Mouse (Mus musculus): ENCODE results near the gene Hist1h2bm. TPM values are rescaled to one million over a fixed set of nuclear protein-coding genes. Genes with fewer than 3 reads are reported as not detected.
"Not testable (repeated sequence)": the region's sequence is repeated elsewhere in the genome, so short reads cannot be mapped to it uniquely, and the experiment has no call there.

Hist1h2bm gene
- 1.2 and 1.4 TPM in 2 replicates for polyA plus RNA-seq (2015; fragmentation: Nextera tagmentation; extraction: Ambion mirVana)

- H3K27me3 ChIP-seq, H3K36me3 ChIP-seq, H3K9me3 ChIP-seq: not testable (repeated sequence)
- Histone ChIP-seq H3K4me2 (peak within 1 kb of the TSS; percentile 63), H3K27ac (replicated peaks) (peak within 1 kb of the TSS; percentile 90), H3K4me1 (replicated peaks) (peaks cover 40% of the 10 kb centered on the region), H3K9ac (peak within 1 kb of the TSS; percentile 70), H3K4me3 (peak within 1 kb of the TSS; percentile 43)
- under 1% methylated on average over 37 of the region's 37 CpGs for WGBS
- ATAC-seq (ENCODE audit: low read depth) = peak; percentile 98
These were observed at the start of gene Hist1h2bm for GRCm38 (mm10) chr13:21721757-21722372. Gene Hist1h2bm, plus strand, starts transcription at chr13:21722044.

GRCm38 (mm10) chr13:21677305-21677704 lies 44.5 kb upstream of the Hist1h2bm start, which contains the start of gene Olfr1360:
Gene Olfr1360, minus strand, starts transcription at chr13:21677405.
- ATAC-seq (ENCODE audit: low read depth) = no peak
- 80% methylated on average over 2 of the region's 2 CpGs for WGBS
- H3K9me3 ChIP-seq = no peaks in the 10 kb centered on the region
- H3K27ac ChIP-seq (replicated peaks) = no peak within 1 kb of the TSS
- H3K4me1 ChIP-seq (replicated peaks) = no peaks in the 10 kb centered on the region
- H3K36me3 ChIP-seq = no peaks in the 10 kb centered on the region
- no peak within 1 kb of the TSS for H3K4me3 ChIP-seq
- no peak within 1 kb of the TSS for H3K9ac ChIP-seq
- H3K27me3 ChIP-seq = no peaks in the 10 kb centered on the region
- no peak within 1 kb of the TSS for H3K4me2 ChIP-seq

- no peaks in the 10 kb centered on the region for H3K4me1 ChIP-seq (replicated peaks)
- no peak within 1 kb of the TSS for H3K9ac ChIP-seq
- H3K27ac ChIP-seq (replicated peaks) = no peak within 1 kb of the TSS
- H3K27me3 ChIP-seq = no peaks in the 10 kb centered on the region
- H3K4me2 ChIP-seq = no peak within 1 kb of the TSS
- no peak for ATAC-seq (ENCODE audit: low read depth)
- no peaks in the 10 kb centered on the region for H3K9me3 ChIP-seq
- H3K4me3 ChIP-seq = no peak within 1 kb of the TSS
- H3K36me3 ChIP-seq = no peaks in the 10 kb centered on the region
These were observed 24.0 kb upstream of the Hist1h2bm start, which contains the start of gene Olfr1359 for GRCm38 (mm10) chr13:21697811-21698210. Gene Olfr1359, plus strand, starts transcription at chr13:21698111.

- no peak for ATAC-seq (ENCODE audit: low read depth)
- no peak overlapping the region for H3K4me3 ChIP-seq
- 75% methylated on average over 4 of the region's 4 CpGs for WGBS
- H3K27me3 ChIP-seq = no peaks in the 10 kb centered on the region
- no peak overlapping the region for H3K27ac ChIP-seq (replicated peaks)
- peaks cover 7% of the 10 kb centered on the region; the same call in 1 of the 2 replicates for H3K4me1 ChIP-seq (replicated peaks)
- no peaks in the 10 kb centered on the region for H3K9me3 ChIP-seq
- no peak overlapping the region for H3K4me2 ChIP-seq
- H3K9ac ChIP-seq = no peak overlapping the region
- H3K36me3 ChIP-seq = no peaks in the 10 kb centered on the region
These were observed 15.2 kb upstream of the Hist1h2bm start for GRCm38 (mm10) chr13:21706669-21707068.

GRCm38 (mm10) chr13:21710031-21710711 lies 11.7 kb upstream of the Hist1h2bm start:
- H3K9me3 ChIP-seq = no peaks in the 10 kb centered on the region
- H3K27ac ChIP-seq (replicated peaks) = peak overlapping the region; percentile 73
- under 1% methylated on average over 32 of the region's 32 CpGs for WGBS
- peaks cover 13% of the 10 kb centered on the region for H3K4me1 ChIP-seq (replicated peaks)
- H3K9ac ChIP-seq = peak overlapping the region; percentile 72
- no peaks in the 10 kb centered on the region for H3K36me3 ChIP-seq
- H3K4me2 ChIP-seq = peak overlapping the region; percentile 68
- peak overlapping the region; percentile 59 for H3K4me3 ChIP-seq
- no peaks in the 10 kb centered on the region for H3K27me3 ChIP-seq
- ATAC-seq (ENCODE audit: low read depth) = peak; percentile 86

GRCm38 (mm10) chr13:21710821-21711525 lies 10.9 kb upstream of the Hist1h2bm start:
- Histone ChIP-seq H3K4me3 (peak overlapping the region; percentile 59), H3K27ac (replicated peaks) (no peak overlapping the region), H3K9me3 (no peaks in the 10 kb centered on the region), H3K4me2 (peak overlapping the region; percentile 68), H3K9ac (peak overlapping the region; percentile 55), H3K36me3 (no peaks in the 10 kb centered on the region), H3K27me3 (no peaks in the 10 kb centered on the region), H3K4me1 (replicated peaks) (peaks cover 18% of the 10 kb centered on the region)
- ATAC-seq (ENCODE audit: low read depth) = peak; percentile 80
- 2% methylated on average over 22 of the region's 22 CpGs for WGBS

GRCm38 (mm10) chr13:21711698-21712097 lies 10.1 kb upstream of the Hist1h2bm start:
- peaks cover 18% of the 10 kb centered on the region for H3K4me1 ChIP-seq (replicated peaks)
- H3K36me3 ChIP-seq = no peaks in the 10 kb centered on the region
- H3K9ac ChIP-seq = peak overlapping the region; percentile 55
- H3K27me3 ChIP-seq = no peaks in the 10 kb centered on the region
- no peaks in the 10 kb centered on the region for H3K9me3 ChIP-seq
- WGBS = 28% methylated on average over 4 of the region's 4 CpGs
- ATAC-seq (ENCODE audit: low read depth) = no peak
- H3K4me3 ChIP-seq = peak overlapping the region; percentile 59
- peak overlapping the region; percentile 68 for H3K4me2 ChIP-seq
- H3K27ac ChIP-seq (replicated peaks) = no peak overlapping the region

- peak overlapping the region; percentile 64 for H3K9ac ChIP-seq
- peak overlapping the region; percentile 42 for H3K4me3 ChIP-seq
- 0 out of 2 replicates have a peak overlapping the region, but pooled peaks have one; percentile 90 for H3K27ac ChIP-seq (replicated peaks)
- H3K4me1 ChIP-seq (replicated peaks) = peaks cover 35% of the 10 kb centered on the region
- H3K4me2 ChIP-seq = peak overlapping the region; percentile 67
- no peaks in the 10 kb centered on the region for H3K27me3 ChIP-seq
- WGBS = 1% methylated on average over 7 of the region's 7 CpGs
- no peaks in the 10 kb centered on the region for H3K36me3 ChIP-seq
- H3K9me3 ChIP-seq = no peaks in the 10 kb centered on the region
- no peak for ATAC-seq (ENCODE audit: low read depth)
These were observed 7.1 kb upstream of the Hist1h2bm start for GRCm38 (mm10) chr13:21714725-21715124.

GRCm38 (mm10) chr13:21715131-21715863 lies 6.5 kb upstream of the Hist1h2bm start:
- Histone ChIP-seq H3K4me2 (peak overlapping the region; percentile 67), H3K4me3 (peak overlapping the region; percentile 42), H3K9me3 (no peaks in the 10 kb centered on the region), H3K27me3 (no peaks in the 10 kb centered on the region), H3K27ac (replicated peaks) (peak overlapping the region; percentile 90), H3K4me1 (replicated peaks) (peaks cover 39% of the 10 kb centered on the region), H3K36me3 (no peaks in the 10 kb centered on the region), H3K9ac (peak overlapping the region; percentile 64)
- 2% methylated on average over 22 of the region's 22 CpGs for WGBS
- peak; percentile 8; the same call in 1 of the 2 replicates for ATAC-seq (ENCODE audit: low read depth)

- peak; percentile 94 for ATAC-seq (ENCODE audit: low read depth)
- 3% methylated on average over 37 of the region's 50 CpGs for WGBS
- not testable (repeated sequence) for H3K9me3 ChIP-seq, H3K36me3 ChIP-seq, H3K27me3 ChIP-seq
- Histone ChIP-seq H3K4me2 (peak within 1 kb of the TSS; percentile 67), H3K4me3 (peak within 1 kb of the TSS; percentile 42), H3K27ac (replicated peaks) (peak within 1 kb of the TSS; percentile 90), H3K4me1 (replicated peaks) (peaks cover 44% of the 10 kb centered on the region), H3K9ac (peak within 1 kb of the TSS; percentile 72)
These were observed 5.8 kb upstream of the Hist1h2bm start, which contains the start of the genes Hist1h2bl and Hist1h2ai for GRCm38 (mm10) chr13:21715864-21716539. Gene Hist1h2bl, minus strand, starts transcription at chr13:21716143. Gene Hist1h2ai, plus strand, starts transcription at chr13:21716422.
